Mouse (Mus musculus) spleen, postnatal 14 days (tissue): ENCODE measurements around the gene Vps25.

ENCODE experiments used
- DNase-seq, 2 experiments: peaks; one replicate each; pipeline ENCODE4 v3.0.0; 2021 to 2022; ENCODE audit warnings: low spot score in 2 of 2

Gene Vps25

DNA sequence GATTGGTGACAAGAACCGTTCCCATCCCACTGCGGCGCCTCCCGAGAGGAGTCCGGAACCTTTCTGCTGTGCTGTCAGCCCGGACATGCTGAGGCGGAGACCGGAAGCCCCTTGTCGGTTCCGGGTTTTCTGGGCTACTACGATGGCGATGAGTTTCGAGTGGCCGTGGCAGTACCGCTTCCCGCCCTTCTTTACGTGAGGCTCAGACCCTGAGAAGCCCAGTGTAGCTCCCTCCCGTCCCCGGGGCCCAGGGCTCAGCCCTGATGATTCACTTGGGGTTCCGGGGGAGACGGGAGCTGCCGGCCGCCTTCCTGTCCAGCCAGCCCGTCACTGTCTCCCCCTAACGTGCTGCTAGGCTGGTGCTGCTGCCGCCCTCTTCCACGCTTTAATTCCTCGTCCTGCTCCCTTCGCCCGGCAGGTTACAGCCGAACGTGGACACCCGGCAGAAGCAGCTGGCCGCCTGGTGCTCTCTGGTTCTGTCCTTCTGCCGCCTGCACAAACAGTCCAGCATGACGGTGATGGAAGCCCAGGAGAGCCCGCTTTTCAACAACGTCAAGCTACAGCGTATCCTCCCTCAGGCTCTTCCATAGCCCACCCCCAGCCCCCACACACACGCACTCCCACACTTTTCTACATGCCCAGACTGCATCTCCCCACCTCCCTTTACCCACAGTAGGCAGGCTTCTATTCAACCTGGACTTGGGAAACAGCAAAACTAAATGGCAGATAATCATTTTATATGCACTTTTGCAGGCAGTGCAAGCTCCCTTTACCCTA lies at the start of gene Vps25:
TSS of gene Vps25 (plus strand) at position 95 of the 777 bp plus-strand sequence.
- DNase-seq, result peak; percentile 73 to 84

DNA sequence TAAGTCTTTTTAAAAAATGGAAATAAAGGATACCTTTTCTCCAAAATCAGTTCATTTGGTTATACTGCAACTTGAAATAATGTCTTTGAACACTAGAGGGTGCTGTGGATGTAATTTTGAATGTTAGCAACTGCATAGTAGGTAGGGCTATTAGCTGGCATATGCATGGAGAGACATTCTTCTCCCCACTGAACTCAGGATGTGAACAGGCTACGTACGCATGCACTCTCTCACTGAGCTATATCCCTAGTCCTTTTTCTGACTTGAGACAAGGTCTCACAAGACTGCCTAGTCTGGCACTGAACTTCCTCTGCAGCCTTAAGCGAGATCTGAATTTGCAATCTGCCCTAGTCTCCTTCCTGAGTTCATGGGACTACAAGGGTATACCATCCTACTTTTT lies 41.5 kb upstream of the Vps25 start:
- no peak for DNase-seq

DNA sequence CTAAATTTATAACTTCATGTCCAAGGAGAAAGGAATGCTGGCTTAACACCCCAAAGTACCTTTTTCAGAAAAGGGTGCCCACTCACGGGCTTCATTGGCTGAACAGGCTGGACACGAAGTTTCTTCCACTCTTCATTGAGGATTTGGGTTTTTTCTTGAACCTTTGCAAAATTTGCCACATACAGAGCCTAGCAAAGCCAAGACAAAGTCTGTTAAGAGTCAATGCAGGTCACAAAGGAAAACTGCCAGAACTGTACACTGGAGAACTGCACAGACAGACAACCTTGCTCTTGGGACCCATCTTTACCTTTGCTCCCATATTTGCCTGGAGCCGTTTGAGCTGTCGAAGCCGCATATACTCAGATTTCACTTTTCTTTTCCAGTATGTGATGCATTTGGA lies 36.6 kb upstream of the Vps25 start:
- DNase-seq, result no peak

DNA sequence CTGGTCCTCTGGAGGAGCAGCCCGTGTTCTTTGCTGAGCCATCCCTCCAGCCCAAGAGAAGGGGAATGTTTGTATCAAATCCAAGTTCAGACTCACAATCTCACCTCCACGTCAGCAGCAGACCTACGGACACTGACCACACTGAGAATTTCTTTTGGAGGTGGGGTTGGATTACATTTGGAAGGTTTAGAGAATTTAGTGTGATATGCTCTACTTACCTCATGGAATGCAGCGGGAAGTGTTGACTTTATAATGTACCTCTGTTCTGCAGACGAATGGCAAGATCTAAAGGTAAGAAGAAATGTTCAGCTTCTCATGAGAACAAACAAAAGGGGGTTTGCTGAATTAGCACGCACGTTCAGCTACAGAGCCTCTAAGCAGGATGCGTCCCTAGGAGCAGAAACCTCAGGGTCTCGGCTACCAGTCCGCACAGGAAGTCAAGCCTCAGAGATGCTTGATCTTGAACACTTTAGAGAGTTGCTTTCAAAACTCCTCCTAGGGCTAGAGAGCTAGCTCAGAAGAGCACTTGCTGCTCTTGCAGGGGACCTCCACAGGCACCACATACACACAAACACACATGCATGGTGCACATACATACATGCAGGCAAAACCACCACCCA lies 35.0 kb upstream of the Vps25 start:
- DNase-seq, result no peak

DNA sequence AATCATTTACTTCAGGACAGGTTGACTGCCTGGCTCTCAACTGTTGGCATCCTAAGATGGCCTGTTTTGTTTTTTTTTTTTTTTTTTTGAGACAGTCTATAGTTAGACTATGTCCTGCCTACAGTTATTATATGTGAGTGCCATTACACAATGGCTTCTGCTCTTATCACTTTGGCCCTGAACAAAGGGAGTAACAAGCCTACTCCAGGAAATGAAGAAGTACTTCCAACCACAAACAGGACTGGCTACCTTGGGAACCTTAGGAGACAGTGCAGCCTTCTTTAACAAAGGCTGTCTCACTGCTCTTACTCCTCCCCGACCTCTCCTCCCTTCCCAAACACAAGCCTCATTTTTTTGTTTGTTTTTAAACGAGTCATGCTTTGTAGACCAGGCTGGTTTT lies 32.7 kb upstream of the Vps25 start:
- DNase-seq, result no peak

DNA sequence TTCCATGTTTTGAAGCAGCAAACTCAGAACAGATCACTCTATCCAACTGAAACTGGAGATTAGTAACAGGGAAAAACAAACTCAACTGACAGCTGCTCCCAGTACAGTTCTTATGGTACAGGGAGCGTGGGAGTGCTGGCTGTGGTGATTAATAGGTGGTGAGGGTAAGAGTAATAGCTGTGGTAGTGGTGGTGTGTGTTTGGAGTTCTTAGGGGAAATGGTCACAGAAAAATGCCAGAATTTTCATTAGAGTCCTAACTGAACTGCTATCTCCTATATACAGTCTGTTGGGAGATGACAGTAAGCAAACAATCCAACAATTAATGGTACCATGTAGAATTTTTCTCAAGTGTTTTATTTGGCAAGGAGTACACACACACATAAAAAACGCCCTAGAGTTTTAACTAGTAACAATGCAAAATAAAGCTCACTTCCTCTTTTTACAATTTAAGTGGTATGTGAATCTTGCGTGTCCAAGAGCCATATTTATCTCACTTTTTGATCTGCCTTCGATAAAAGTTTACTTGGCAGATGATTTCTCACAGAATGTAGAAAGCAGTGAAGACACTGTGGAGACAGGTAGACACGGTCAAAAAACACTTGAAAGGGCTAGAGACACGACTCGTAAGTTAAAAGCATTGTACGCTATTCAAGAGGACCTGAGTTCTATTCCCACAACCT lies 32.1 kb upstream of the Vps25 start:
- DNase-seq, result no peak

DNA sequence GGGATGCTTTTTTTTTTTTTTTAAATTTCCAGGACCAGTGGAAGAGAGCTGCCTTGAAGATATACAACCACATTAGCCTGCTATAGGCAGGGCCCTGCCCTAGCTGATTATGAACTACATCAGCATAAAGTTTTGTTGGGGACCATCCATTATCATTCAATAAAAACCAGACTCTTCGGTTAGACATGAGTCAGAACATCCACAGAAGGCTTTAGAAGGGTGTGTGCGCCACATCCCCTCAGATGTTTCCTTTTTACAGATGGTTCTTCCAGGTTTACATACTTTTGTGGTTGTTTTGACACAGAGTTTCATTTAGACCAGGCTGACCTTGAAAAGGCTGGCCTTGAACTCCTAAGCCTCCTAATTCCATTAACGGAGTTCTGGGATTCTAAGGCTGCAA lies 29.2 kb upstream of the Vps25 start:
- DNase-seq, result no peak

DNA sequence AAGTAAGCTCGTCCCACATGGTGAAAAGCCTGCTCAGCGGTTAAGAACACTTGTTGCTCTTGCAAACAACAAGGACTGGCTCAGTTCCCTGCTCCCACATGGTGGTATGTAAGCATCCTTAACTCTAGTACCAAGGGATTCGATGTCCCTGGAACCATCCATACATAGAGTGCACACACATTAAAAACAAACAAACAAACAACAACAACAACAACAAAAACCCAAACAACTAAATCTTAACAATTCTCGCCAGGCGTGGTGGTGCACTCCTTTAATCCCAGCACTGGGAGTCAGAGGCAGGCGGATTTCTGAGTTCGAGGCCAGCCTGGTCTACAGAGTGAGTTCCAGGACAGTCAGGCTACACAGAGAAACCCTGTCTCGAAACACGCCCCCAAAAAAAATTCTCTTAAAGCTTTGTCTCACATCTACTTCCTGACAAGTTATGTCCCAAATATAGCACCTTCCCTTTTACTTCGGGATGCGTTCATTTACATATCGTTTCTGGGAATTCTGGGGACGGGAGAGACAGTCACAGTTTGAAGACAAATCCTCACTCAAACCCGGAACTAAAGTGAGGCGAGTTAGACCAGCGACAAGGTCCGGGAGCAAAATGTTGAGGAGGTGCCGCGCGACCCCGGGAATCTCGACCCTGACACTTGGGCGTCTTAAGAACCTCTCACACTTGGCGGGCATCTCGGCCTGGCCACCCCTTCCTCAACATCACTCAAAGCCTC lies 28.0 kb upstream of the Vps25 start:
- DNase-seq, result no peak

DNA sequence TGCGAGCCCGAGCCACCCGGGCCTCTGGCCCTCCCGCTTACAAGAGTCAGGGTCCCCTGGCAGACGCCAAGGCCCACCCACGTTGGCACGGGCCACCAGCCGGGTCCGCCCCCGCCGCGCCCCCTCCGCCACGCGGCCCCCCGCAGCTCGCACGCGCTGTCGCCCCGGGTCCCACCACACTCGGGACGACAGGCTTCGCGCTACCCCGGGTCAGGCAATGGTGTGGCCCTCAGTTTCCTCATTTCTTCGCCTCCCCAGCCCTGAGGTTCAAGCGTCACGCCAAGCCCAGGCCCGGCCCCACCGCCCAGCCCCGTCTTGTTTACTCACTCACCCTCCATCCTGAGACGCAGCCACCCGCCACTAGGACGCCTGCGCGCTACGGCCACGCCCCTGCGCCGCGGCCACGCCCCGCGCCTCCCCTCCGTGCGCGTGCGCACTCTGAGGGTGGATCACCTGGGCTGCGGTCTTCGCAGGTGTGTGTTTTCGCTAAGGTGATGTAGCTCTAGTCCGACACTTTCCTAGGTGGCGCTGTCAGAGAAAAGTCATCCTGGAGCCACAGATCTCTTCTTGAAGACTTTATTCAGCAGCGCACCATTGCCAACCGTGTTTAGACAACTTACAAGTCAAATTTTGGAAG lies 27.3 kb upstream of the Vps25 start, which contains the start of gene Ezh1:
TSS of gene Ezh1 (minus strand) at position 399 of the 637 bp plus-strand sequence.
- peak; percentile 89 to 92 for DNase-seq

DNA sequence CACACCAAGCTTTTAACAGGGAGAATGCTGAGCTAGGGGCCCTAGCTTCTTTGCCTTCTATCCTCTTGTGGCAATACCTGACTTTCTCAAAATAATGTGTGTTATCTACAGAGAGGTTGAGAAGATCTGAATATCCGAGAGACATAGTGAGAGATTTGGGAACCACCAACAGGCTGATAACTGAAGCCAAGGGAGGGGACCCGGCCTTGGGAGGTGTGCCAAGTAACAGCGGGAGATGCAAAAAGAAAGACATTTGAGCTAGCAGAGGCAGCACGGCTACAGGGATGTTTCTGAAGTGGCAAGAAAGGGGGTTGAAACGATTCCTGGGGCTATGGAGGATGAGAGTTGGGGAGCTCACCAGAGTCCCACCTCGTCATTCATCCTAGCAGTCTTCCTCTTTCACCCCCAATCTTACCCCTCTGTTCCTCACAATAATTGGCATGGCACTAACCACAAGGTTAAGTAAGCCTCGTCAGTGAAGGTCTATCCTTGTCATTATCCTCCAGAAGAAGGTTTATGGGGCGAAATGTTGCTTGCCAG lies 24.1 kb upstream of the Vps25 start:
- DNase-seq, result no peak

DNA sequence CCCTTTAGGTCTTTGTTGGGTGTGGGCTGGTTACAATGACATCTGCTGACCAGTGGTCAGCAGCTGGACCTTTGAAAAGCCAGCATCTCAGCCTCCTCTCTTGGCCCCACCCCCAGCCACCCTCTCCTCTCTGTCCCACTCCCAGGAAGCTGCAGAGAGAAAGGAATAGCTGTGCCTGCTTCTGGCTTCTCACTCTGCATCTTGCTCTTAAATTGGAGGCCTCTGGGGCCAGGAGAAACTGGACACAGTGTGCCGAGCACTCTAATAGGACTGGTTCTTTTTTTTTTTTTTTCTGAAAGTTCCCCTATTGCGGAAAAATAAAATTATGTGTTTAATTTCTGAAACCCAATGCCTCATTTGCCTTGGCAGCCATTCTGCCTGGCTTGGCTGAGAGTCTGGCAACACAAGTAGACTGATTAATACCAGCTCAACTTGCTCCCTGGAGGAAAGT lies 23.4 kb upstream of the Vps25 start:
- no peak for DNase-seq

DNA sequence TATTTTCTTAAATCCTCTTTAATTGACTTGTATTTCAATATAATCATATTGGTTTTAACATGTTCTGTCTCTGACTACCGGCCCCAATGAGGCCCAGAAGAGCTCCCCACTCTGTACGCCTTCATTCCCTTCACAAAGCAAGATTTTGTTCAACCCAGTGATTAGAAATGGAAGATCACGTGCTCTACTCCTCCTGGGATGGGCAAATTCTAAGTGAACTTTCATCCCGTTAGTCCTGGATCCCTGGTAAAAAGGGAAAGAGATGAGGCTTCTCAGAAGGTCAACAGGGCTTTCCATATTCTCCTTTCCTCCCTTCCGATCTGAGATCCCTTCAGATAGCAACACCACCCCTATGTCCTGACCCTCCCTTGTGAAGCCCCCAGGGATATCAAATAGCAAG lies 23.0 kb upstream of the Vps25 start:
- no peak for DNase-seq

DNA sequence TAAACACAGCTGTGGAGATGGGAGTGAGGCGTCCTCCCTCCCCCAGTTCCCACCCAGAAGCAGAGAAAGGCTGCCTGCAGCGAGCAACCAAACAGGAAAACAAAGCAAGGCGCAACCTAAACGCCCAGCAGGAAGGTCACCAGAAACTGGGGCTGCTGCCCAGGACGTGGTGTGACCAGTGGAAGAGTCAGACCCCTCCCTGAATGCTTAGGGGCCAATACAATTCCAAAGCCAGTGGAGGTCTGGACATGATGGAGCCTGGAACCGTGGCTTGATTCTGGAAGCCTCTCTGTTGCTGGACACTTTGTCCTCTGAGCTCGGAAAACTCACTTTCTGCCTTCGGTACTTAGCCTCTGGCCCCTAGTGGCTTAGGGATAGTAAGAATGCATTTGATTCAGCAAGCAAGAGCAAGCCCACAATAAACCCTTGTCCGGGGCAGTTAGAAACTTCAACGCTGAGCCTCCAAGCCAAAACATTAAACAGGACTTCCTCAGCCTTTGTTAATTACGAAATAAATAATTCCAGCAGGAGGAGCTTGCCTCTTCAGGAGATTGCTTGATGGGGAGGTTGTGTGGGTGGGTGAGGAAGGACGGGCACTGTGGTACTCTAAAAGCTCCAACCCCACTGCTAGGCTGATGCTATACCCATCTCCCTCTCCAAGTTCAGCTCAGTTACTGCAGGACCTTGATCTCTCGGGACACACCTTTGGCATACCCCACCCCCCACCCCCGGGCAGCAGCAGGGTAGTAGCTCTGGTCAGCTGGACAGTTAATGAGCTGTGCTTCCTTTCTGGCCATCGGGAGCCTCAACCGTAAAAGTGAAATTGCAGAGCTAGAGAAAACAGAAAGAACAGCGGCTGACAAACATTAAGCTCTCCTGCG lies 22.3 kb upstream of the Vps25 start:
- no peak for DNase-seq

DNA sequence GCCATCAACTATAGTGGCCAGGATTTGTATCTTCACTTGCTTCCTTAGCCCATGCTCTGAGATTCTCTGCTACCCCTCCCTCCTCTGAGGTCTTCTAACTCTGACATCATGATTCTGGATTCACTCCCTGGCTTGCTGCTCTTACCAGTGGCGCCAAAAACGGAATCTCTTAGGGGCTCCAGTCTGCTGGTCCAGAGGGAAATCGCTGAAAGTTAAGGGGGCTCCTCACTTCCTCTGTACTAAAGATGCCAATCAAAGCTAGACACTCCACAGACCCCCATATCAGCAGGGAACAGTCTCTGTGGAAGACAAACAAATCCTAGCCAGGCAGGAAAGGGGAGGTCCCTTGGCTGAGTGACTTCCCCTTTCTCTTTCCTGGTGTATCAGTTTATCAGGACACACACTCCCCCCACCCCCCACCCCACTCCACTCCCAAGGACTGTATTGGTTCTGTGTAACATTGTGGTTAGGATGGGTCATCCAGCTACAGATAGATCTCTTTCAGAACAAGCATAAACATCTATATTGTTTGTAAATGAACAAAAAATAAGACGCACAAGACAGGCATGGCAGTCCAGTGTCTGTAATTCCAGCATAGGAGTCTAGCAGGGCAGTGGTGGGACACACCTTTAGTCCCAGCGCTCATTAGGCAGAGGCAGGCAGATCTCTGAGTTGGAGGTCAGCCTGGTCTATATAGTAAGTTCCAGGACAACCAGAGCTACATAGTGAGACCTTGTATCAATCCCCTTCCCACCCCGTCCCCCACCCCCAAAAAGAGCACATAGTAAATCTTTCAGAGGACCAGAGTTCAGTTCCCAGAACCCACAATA lies 21.3 kb upstream of the Vps25 start:
- no peak for DNase-seq

DNA sequence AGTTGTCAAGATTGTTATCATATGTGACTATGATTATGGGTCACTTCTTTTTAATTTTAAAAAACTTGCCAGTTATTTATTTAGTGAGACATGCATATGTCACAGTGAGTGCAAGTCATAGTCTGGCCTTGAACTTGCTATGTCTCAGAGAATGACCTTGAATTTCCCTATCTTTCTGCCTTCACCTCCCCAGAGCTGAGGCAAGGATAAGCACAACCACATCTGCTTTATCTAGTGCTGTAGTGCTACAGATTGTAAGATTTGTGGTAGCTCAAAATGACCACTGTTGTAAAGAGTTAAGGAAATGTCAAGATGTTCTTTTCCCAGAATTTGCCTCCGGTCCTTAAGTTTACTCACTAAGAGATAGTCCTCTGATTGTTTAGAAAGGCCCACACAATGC lies 20.3 kb upstream of the Vps25 start:
- no peak for DNase-seq

DNA sequence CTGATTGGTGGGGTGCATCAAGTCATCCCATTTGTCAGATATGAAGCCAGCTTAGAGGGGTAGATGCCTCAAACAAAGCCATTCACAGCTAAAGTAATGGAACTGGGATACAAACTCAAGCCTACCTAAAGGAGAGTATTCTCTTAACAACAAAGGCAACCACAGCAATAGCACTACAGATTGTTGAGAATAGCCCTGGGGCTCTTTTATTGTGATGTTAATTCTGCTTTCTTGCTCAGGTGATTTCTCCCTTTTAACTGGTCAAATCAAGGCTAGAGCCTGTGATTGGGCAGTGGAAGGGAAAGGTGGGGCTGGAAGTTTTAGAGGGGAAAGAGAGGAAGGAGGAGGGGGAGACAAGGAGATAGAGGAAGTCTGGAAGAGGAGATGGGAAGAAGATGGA lies 19.4 kb upstream of the Vps25 start:
- no peak for DNase-seq

DNA sequence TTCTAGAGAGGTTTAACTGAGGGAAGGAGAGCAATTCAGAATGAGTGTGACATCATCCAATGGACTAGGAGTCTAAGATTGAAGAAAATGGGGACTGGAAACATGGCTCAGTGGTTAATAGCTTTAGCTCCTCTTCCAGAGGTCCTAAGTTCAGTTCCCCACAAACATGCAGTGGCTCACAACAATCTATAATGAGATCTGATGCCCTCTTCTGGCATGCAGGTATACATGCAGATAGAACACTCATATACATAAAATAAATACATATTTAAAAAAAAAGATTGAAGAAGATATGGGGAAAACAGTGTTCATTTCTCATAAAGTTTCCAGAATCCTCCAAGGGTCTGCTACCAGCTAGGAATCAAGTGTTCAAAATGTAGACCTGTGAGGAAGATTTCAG lies 18.1 kb upstream of the Vps25 start:
- no peak for DNase-seq

DNA sequence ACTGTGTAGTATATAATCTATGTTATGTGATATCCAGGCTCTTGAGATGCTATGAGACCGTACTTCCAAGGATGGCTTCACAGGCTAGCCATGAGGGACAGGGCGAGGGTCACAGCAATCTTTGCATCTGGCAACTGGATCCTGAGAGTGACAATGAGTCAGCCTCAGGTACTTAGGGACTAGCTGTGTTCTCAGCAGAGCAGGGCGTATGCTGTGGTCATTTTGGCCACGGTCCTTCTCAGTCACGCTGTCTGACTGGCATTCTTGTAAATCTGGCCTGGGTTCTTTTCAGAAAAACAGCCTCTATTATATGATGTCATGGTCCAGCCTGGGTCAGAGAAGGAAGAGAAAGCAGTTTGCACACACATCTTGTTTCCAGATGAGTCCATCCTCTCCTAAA lies 16.7 kb upstream of the Vps25 start:
- DNase-seq, result no peak

DNA sequence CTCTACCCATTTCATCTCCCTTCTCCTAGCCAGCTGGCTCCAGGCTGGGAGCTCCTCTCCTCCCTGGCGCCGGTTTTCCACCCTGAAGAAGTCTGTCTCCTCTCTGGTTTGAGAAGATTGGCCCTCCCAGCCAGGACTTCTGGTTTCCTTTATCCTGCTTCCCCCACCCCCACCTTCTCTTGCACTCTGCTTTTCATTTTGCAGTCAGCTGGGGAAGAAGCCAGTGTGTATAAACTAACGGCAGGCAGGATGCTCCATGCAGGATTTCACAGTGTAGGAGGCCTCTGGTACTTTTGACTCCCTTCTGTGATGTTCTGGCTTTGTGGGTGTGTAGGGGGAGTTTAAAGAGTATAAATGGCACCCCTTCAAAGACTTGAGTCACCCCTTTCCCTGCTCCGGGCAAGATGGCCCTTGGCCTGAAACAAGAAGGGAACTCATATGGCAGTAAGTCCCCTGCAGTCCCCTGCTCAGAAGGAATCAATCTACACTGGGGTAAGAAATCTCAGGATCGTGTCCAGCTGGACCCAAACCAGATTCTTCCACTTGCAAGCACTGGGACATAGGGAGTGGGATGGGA lies 15.3 kb upstream of the Vps25 start:
- no peak for DNase-seq
